Mouse (Mus musculus) CH12.LX (cell line): ENCODE measurements at regions not wholly inside any gene's neighbourhood (a gene's known extent, or its start where the extent isn't known, plus 50 kb on each side); places are given as distances from the start of the nearest gene placed in this dataset.

Source experiments
- DNase-seq: peaks from one replicate; pipeline ENCODE4 v3.0.0-alpha.2; 2013; ENCODE audit errors: extremely low read depth
- H3K27ac ChIP-seq: 2 replicates; pipeline ENCODE4 v1.5.1; 2012; ENCODE audit warnings: low read depth, mild to moderate bottlenecking, control low read depth, moderate library complexity; ENCODE audit not compliant: insufficient read depth
- H3K27me3 ChIP-seq: replicated peaks from 2 replicates; pipeline ENCODE3; 2012; ENCODE audit warnings: inconsistent platforms
- H3K36me3 ChIP-seq, 2 experiments: replicated peaks in 1 of 2; 2 replicates each; pipeline versions ENCODE3 to v1.6.1; 2012; ENCODE audit warnings: inconsistent platforms in 1 of 2, low read length in 1 of 2, mild to moderate bottlenecking in 1 of 2, mixed read lengths in 1 of 2, moderate library complexity in 1 of 2; ENCODE audit not compliant: control insufficient read depth in 1 of 2, insufficient read depth in 1 of 2
- H3K4me1 ChIP-seq, 2 experiments: 2 replicates each; pipeline ENCODE4 v1.6.1; 2012; ENCODE audit warnings: inconsistent platforms in 1 of 2, moderate library complexity in 1 of 2; ENCODE audit not compliant: insufficient read depth in 2 of 2, control insufficient read depth in 1 of 2
- H3K4me2 ChIP-seq: 2 replicates; pipeline ENCODE4 v1.6.1; 2012; ENCODE audit warnings: low read depth, mild to moderate bottlenecking, control low read depth; ENCODE audit not compliant: poor library complexity, insufficient read depth, severe bottlenecking
- H3K4me3 ChIP-seq, 3 experiments: fragments of 150-350 bp in 1 of 3; sonication (generic) in 1 of 3; replicated peaks in 1 of 3; 2 replicates each; pipeline versions ENCODE3 to v1.5.1; 2011 to 2012; ENCODE audit warnings: low read depth in 2 of 3, low read length in 2 of 3, mild to moderate bottlenecking in 2 of 3, moderate library complexity in 2 of 3, control low read depth in 1 of 3, improper control_type of control experiment in 1 of 3, inconsistent platforms in 1 of 3, mixed read lengths in 1 of 3; ENCODE audit not compliant: poor library complexity in 1 of 3
- H3K79me2 ChIP-seq: replicated peaks from 2 replicates; pipeline ENCODE4 v1.6.1; 2012; ENCODE audit warnings: mild to moderate bottlenecking, moderate library complexity; ENCODE audit not compliant: control insufficient read depth, poor library complexity, insufficient read depth, severe bottlenecking; ENCODE audit errors: extremely low read depth
- H3K9ac ChIP-seq: 2 replicates; pipeline ENCODE4 v1.6.1; 2012; ENCODE audit warnings: low read depth, mild to moderate bottlenecking, control low read depth, moderate library complexity; ENCODE audit not compliant: insufficient read depth
- H3K9me3 ChIP-seq: replicated peaks from 2 replicates; pipeline ENCODE3; 2012; ENCODE audit warnings: low read length, inconsistent platforms, mixed read lengths
- CHD2 ChIP-seq: IDR thresholded peaks from 2 replicates; pipeline ENCODE4 v1.6.1; 2011; ENCODE audit warnings: low read length, improper control_type of control experiment
- E2F4 ChIP-seq: IDR thresholded peaks from 2 replicates; pipeline ENCODE4 v1.6.1; 2011; ENCODE audit warnings: low read depth, low read length, improper control_type of control experiment; ENCODE audit not compliant: insufficient replicate concordance
- ELF1 ChIP-seq: IDR thresholded peaks from 2 replicates; pipeline ENCODE4 v1.6.1; 2014; ENCODE audit warnings: low read depth, mild to moderate bottlenecking, inconsistent platforms, low read length, improper control_type of control experiment
- EP300 ChIP-seq: IDR thresholded peaks from 2 replicates; pipeline ENCODE4 v1.6.1; 2011; ENCODE audit warnings: low read length, improper control_type of control experiment
- HCFC1 ChIP-seq: IDR thresholded peaks from 2 replicates; pipeline ENCODE4 v1.6.1; 2012; ENCODE audit warnings: low read depth, mild to moderate bottlenecking, inconsistent platforms, low read length, improper control_type of control experiment
- JUND ChIP-seq: conservative IDR thresholded peaks from 2 replicates; pipeline ENCODE4 v1.6.1; 2011; ENCODE audit warnings: low read depth, low read length, improper control_type of control experiment
- MEF2A ChIP-seq: IDR thresholded peaks from 2 replicates; pipeline ENCODE4 v1.6.1; 2014; ENCODE audit warnings: low read depth, mild to moderate bottlenecking, inconsistent platforms, low read length, improper control_type of control experiment, borderline replicate concordance
- MXI1 ChIP-seq: IDR thresholded peaks from 2 replicates; pipeline ENCODE4 v1.6.1; 2011; ENCODE audit warnings: mild to moderate bottlenecking, low read depth, low read length, improper control_type of control experiment
- MYC ChIP-seq: IDR thresholded peaks from 2 replicates; pipeline ENCODE4 v1.6.1; 2011; ENCODE audit warnings: low read depth, mild to moderate bottlenecking, improper control_type of control experiment, low read length
- NELFE ChIP-seq: IDR thresholded peaks from 2 replicates; pipeline ENCODE4 v1.6.1; 2011; ENCODE audit warnings: low read depth, low read length, improper control_type of control experiment
- NRF1 ChIP-seq: IDR thresholded peaks from 2 replicates; pipeline ENCODE4 v1.6.1; 2014; ENCODE audit warnings: low read depth, mild to moderate bottlenecking, inconsistent platforms, low read length, improper control_type of control experiment, moderate library complexity
- PAX5 ChIP-seq: IDR thresholded peaks from 2 replicates; pipeline ENCODE4 v1.6.1; 2012; ENCODE audit warnings: low read length, inconsistent platforms, mixed read lengths
- SMC3 ChIP-seq: IDR thresholded peaks from 2 replicates; pipeline ENCODE4 v1.6.1; 2011; ENCODE audit warnings: low read depth, low read length, improper control_type of control experiment
- TBP ChIP-seq: conservative IDR thresholded peaks from 2 replicates; pipeline ENCODE4 v1.6.1; 2011; ENCODE audit warnings: low read depth, low read length, improper control_type of control experiment
- ZC3H11A ChIP-seq: IDR thresholded peaks from 2 replicates; pipeline ENCODE4 v1.6.1; 2012; ENCODE audit warnings: low read depth, mild to moderate bottlenecking, inconsistent platforms, low read length, improper control_type of control experiment
- ZMIZ1 ChIP-seq: IDR thresholded peaks from 2 replicates; pipeline ENCODE4 v1.6.1; 2012; ENCODE audit warnings: low read depth, mild to moderate bottlenecking, inconsistent platforms, low read length, improper control_type of control experiment
- dilution Hi-C: fragments of 300-500 bp; cut with MboI; formaldehyde crosslinking; loops from 2 replicates; pipeline ENCODE4 v1.14.3; 2020; ENCODE audit warnings: low sequenced_read_pairs; ENCODE audit not compliant: extremely low pct_unique_long_range_greater_than_20kb, extremely low pct_ligation_motif_present
- in situ Hi-C: fragments of 300-500 bp; cut with MboI; formaldehyde crosslinking; loops from 3 replicates; pipeline ENCODE4 v1.14.3; 2019; ENCODE audit warnings: low sequenced_read_pairs, low pct_ligation_motif_present, low pct_unique_long_range_greater_than_20kb, mixed read lengths

DNA sequence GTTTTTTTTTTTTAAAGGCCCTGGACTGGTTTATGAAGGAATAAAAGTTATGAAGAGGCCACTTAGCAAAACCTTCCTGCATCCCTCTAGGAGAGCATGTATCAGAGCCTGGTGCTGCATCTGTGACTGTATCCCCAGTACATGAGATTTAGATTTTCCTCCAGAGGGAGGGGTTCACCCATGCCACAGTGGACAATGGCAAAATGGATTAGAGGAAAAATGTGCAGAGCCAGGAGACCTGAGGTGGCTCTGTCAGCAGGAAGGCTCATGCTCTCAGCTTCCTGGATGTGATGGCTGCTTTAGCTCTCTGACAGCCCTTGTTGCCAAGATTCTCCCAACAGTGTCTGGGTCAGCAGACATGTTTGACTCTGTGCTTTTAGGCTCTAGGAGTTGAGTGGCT is 298.2 kb downstream of the Eipr1 start:
- Histone ChIP-seq H3K27me3 (no peaks in the 10 kb centered on the region), H3K27ac (no peak overlapping the region), H3K9ac (no peak overlapping the region), H3K79me2 (no peaks in the 10 kb centered on the region), H3K9me3 (no peaks in the 10 kb centered on the region), H3K4me3 (no peak overlapping the region), H3K36me3 (no peaks in the 10 kb centered on the region), H3K4me2 (no peak overlapping the region), H3K4me1 (peaks cover 0 to 5% of the 10 kb centered on the region in 2 experiments; a peak in 1 of 4 replicates)
- TF ChIP-seq MYC (no peak), MEF2A (no peak), CHD2 (no peak), NELFE (no peak), ELF1 (no peak), MXI1 (no peak), NRF1 (no peak), JUND (no peak), PAX5 (no peak), ZMIZ1 (no peak), ZC3H11A (no peak), SMC3 (no peak), TBP (no peak)
- in situ Hi-C loops, result no loop called here
- dilution Hi-C loops, result no loop called here
- DNase-seq, result no peak

DNA sequence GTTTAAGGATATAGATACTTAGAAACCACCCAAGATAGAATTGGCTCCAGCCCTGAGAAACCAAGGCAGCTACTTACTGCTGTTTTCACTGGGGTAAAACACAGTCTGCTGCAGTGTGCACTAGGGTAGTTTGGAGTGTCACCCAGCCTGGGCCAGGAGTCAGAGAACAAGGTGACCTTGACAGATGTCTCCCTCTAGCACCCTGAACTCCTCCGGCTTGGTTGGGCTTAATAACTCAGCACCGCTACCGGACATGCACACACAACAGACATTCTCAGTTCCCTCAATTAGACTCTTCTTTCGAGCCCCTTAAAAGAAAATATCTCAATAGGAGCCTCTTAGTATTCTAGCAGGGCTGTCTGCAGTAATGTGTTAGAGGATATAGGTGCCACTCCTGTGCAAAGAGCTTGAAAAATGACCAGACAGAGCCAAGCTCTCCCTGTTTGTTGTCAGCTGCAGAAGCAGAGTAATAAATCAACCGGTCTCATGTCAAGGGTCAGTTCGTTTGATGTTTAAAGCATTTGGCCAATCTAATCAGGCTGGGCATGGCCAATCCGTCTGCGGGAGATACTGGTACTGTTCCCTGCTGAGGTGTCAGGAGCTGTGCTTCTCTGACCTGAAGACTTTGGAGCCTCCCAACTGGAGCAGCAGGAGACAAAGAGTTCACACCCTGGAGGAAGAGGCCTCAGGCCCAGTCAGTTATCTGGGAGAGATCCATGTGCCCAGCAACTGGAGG is 299.1 kb downstream of the Eipr1 start:
- DNase-seq, result no peak
- Histone ChIP-seq H3K4me1 (peaks cover 0 to 5% of the 10 kb centered on the region in 2 experiments; a peak in 1 of 4 replicates), H3K9ac (no peak overlapping the region), H3K79me2 (no peaks in the 10 kb centered on the region), H3K4me2 (no peak overlapping the region), H3K27me3 (no peaks in the 10 kb centered on the region), H3K36me3 (no peaks in the 10 kb centered on the region), H3K4me3 (no peak overlapping the region), H3K27ac (no peak overlapping the region), H3K9me3 (no peaks in the 10 kb centered on the region)
- TF ChIP-seq EP300 (no peak), E2F4 (no peak), HCFC1 (no peak)
- in situ Hi-C loops, result no loop called here
- dilution Hi-C loops, result no loop called here
